Mouse (Mus musculus) urinary bladder, postnatal 4 days (tissue): Measurements from ENCODE around the gene Adamts6.

Experiments used
- DNase-seq, 2 experiments: peaks; one replicate each; pipeline ENCODE4 v3.0.0; 2021 to 2022; ENCODE audit warnings: low spot score in 2 of 2

Adamts6 gene

DNA sequence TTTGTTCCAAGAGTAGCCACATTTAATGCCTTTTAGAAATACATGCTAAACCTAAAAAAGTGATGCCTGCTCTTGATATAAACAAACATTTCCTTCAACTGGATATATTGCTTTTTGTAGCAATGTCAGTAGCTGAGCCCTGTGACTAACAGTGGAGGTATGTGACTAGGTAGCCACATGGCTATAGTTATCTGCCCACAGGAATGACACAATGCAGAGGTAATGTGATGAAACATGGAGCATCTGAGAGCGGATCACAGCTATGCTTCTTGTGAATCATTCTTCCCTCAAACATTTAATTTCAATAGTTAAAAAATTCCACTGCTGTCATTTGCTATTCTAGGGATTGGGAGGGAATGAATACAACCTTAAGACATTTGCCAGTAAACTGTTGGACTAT, 172.7 kb downstream of the Adamts6 start:
- DNase-seq: no peak

- DNase-seq: no peak
Measured at GRCm38 (mm10) chr13:104468061-104468460, 180.4 kb downstream of the Adamts6 start.

- DNase-seq: no peak
Measured at GRCm38 (mm10) chr13:104476285-104476956, 188.8 kb downstream of the Adamts6 start.

DNA sequence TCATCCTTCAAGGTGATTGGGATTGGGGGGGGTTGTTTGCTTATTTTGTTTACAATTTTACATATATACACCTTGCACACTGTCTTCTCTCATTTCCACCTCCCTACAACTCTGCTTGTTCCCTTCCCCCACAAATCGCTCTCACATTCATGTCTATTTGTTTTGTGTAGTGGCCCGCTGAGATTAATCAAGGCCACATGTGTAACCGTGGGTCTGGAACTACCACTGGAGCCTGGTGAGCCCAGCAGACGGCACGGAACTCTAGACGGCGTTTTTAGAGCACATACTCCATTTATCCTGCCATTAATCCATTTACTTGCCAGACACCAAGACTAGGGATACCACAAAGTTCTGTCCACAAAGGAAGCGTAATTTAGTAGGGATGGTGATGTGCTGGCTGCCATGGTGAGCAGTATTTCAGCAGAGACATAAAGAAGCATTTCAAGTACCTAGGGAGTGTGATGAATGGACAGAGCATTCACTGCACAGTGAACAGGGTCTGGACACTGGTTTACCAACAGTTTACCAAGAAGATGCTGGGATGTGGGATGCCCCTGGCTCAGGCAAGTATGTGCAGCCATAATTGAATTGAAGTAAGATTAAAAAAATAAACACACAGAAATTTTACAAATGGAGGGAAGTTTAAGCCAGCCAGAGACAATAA, 194.9 kb downstream of the Adamts6 start:
- DNase-seq: no peak

DNA sequence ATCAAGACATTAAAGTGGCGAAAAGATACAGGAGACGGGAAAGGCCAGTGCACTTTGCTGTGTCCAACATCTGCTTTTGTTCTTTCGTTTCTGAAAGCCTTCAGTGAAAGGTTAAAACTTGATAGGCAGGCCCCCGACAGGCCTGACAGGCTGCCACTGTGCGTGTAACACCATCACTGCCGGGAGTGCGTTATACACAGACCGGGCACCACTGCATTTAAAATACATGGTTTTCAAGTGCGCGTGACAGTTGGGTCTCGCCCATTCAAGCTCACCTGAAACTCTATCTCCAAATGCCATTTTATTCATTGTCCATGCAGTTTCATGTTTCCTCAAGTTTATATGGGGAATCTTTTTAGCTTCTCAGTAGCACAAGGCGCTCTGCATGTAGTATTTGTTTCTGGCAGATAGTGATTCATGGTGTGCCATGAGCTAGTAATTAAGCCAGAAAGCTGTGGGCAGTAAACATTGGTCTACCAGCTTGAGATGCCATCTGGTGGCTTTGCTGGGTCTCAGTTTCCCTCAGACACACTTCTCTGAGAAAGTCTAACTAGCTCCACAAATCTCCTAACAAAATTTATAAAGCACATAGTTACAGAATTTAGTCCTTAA, 195.6 kb downstream of the Adamts6 start:
- no peak for DNase-seq

- no peak for DNase-seq
Measured at GRCm38 (mm10) chr13:104491046-104491811, 203.6 kb downstream of the Adamts6 start.

- DNase-seq: no peak
Measured at GRCm38 (mm10) chr13:104493466-104493993, 205.9 kb downstream of the Adamts6 start.

DNA sequence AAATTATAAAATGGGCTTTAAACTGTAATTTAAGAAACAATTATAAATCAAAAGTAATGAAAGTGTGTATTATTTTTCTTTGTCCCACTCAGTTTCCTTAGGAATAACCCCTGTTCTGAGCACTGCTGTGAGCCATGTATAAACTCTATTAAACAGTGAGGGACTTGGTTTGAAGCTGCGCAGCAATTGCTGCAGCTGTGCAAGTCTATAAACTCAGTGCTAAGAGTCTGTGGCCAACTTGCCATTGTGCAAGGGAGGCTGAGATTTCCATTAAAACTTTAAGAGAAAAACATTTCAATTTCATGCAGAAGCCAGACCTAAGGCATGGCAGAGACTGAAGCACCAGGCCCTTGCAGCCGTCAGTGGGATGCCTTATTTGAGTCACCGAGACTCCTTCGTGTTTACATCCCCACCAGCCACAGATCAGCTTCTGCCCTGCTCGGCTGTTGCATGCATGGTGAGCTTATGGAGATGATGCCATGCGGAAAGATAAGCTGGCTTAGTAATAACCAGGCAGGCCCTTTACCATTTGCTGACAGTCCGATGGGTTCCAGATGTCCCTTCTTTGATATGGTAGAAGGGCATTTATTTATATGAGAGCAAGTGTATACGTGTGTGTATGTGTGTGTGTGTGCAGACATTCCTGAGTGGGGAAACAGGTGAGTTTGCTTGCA, 206.7 kb downstream of the Adamts6 start:
- no peak for DNase-seq

DNA sequence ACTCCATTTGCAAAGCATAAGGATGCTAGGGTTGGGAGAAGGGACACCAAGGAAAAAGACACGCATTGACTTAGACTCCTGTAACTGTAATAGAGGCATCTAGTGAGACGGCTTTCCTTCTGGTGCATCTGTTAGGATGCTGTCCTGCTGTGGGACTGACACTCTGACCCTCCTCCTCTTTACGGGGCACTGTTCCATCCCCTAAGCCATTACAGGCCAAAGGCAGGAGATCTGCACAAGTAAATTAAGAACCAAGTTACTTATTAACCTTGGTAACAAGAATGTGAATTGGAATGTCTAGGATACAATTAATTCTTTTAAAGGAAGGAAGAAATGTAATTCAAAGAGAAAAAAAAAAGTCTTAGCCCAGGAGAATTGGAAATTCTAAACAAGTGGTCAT, 210.0 kb downstream of the Adamts6 start:
- no peak for DNase-seq

- no peak for DNase-seq
Measured at GRCm38 (mm10) chr13:104498669-104499068, 211.0 kb downstream of the Adamts6 start.

DNA sequence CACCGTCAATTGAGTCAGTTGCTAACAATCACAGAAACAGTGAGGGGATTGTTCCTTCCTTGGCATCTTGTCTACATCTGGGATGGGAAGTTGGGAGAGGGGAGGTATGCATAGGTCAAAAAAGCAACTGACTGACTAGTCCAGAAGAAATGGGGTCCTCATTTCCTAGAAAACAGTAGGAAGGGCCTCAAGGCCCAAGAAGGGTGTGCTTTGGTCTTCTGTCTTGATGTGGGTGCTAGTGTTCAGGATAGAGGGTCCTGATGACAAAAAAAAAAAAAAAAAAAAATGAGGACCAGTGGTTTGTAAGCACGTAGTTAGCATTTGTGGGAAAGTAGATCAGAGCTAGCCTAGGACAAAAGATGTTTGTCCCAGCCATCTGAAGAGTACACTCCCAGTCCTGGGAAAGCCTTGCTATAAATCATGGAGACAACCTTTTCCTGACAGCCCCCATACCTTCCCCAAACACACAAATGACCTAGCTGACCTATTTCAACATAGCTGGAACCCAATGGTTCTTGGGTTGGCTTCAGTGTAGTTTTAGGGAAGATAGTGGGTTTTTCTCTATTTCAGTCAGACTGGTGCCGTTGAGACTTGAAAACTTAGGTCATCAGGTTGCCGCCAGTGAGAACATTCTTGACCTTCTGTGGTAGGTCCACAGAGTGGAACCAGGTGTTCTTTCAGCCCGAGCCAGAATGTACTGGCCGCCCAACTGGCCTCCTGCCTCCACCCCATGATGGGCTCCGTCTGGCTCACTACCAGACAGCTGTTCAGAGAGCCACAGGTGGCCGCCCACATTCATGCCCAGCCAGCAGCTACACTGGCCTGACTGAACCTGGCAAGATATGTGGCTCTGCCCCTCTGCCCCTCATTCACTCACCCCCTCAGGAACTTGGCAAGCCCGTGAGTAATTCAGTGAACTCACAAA, 211.7 kb downstream of the Adamts6 start:
- no peak for DNase-seq

- no peak for DNase-seq
Measured at GRCm38 (mm10) chr13:104502406-104502805, 214.8 kb downstream of the Adamts6 start.

- no peak for DNase-seq
Measured at GRCm38 (mm10) chr13:104504043-104504442, 216.4 kb downstream of the Adamts6 start.

GRCm38 (mm10) chr13:104506165-104506875, 218.7 kb downstream of the Adamts6 start:
- no peak for DNase-seq

DNA sequence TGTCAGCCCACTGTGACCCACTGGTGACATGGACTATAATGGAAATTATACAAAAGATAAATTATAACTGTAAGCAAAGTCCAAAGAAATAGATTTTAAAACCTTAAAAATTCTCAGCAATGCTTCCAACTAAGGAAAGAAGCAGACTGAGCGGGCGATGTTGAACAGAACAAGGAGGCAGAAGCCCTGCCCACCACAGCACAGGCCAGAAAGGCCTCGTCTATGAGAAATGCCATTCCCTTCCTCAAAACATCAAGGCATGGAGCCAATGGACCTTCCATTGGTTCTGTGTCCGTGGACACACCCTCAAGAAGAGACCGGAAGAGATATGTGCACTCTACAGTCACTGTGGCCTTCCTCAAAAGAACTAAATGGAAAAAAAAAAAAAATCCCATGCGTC, 220.0 kb downstream of the Adamts6 start:
- no peak for DNase-seq

DNA sequence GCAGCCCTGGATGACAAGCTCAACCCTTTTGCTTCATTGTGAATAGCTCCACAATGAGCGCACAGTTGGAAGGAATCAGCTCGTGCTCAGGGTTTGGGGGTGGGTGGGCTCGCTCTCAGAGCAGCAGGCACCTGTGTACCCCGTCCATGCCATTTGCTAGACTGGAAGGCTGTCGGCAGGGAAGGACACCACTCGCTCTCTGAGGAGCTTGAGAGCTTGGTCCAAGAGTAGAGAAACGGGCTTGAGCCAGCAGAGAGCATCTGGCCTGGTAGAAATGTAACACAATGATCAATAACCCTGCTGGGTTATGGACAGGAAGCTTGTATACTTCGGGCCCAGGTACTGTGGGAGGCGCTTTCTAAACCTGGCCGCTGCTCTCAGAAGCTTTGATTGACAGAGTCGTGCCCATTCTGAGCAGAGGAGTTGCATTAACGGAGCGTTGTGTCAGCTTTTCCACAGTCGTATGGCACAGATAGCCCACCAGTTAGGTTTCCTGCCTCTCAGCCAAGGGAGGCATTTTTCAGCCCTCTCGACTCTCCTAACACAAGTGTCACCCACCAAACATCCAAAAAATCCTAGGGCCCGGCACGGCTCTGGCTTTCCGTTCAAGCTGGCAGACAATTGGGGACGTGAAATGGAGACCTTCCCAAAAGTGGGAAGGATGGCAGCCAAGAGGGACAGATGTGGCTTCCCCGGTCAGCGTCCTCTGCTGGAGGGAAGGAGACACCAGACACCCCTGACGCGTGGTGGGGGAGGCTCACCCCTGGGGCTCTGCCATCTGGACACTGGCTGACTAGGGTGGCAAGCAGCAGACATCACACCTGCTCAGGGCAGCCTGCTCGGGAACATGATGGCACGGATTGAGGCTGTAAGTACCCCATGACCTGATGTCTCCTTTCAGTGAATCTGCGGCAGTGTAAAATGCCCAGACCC, 222.2 kb downstream of the Adamts6 start:
- DNase-seq: no peak

DNA sequence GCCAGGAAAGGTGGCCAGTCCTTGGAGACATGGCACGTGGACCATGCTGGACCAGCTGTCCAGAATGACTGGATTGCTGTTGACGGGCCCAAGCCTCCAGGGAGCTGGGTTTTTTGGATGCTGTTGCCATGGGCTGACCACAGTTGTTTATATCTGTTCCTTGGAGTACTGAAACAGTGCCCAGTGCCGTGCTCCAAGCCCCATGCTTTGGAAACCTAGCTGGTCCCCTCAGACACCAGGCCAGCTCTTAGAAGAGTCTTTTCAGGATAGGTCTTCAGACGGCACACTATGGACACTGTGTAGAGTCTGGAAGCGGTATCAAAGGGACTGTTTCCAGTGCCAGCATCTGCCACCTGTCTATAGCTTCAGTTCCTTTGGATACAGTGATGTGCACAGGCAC, 223.1 kb downstream of the Adamts6 start:
- no peak for DNase-seq

DNA sequence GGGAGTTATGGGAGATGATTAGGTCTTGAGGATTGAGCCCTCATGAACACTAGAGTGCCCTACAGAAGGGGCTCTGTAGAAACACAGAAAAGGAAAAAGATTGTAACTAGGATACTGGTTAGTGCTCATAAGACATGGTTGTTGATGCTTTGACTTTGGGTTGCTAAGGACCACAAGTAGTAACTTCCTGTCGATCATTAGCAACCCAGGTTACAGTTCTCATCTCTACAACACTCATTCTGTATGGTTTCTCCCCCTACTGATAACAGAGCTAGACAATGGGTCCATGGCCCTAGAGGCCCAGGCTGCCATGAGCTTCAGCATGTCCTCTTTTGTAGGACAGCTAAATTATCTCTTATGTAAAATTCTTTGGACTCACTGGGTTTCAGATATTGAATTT, 227.4 kb downstream of the Adamts6 start:
- no peak for DNase-seq

DNA sequence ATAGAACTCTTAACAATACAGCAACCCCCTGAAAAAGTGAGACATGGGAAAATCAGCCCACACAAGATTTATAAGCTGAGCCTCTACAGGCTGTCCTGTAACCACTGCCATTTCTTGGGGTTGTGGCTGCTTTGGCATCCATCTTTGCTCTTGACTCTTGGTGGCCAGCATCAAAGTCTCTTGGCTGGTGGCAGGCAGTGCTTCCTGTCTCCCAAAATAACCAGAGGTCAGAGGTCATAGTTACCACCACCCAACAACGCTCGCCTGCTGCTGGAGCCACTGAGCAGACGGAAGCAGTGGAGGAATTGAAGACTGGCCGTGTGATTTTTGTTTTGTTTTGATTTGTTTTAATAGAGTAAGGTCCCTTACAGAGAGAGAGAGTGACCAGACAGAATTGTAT, 228.5 kb downstream of the Adamts6 start:
- DNase-seq: no peak
